Mouse (Mus musculus) ES-Bruce4 (cell line): ENCODE measurements around the gene Chchd6. TPM values are rescaled to one million over a fixed set of nuclear protein-coding genes. Genes with fewer than 3 reads are reported as not detected.

Source experiments
- H3K27ac ChIP-seq: 2 replicates; pipeline ENCODE4 v1.5.1; 2012; ENCODE audit warnings: low read length, inconsistent platforms; ENCODE audit not compliant: insufficient read depth
- H3K27me3 ChIP-seq: 2 replicates; pipeline ENCODE4 v1.6.1; 2012; ENCODE audit warnings: mild to moderate bottlenecking, low read length, inconsistent platforms; ENCODE audit not compliant: control insufficient read depth, poor library complexity, insufficient read depth, severe bottlenecking
- H3K36me3 ChIP-seq: 2 replicates; pipeline ENCODE4 v1.6.1; 2012; ENCODE audit warnings: inconsistent platforms, mild to moderate bottlenecking, low read length, moderate library complexity; ENCODE audit not compliant: control insufficient read depth, poor library complexity, insufficient read depth, severe bottlenecking
- H3K4me1 ChIP-seq: one replicate; pipeline ENCODE4 v1.8.1; 2011; ENCODE audit warnings: low read length; ENCODE audit not compliant: control insufficient read depth, insufficient read depth
- H3K4me3 ChIP-seq: 2 replicates; pipeline ENCODE4 v1.5.1; 2011; ENCODE audit warnings: low read depth, mild to moderate bottlenecking, low read length
- H3K9ac ChIP-seq: 2 replicates; pipeline ENCODE4 v1.6.1; 2012; ENCODE audit warnings: low read depth, mild to moderate bottlenecking, inconsistent platforms; ENCODE audit not compliant: poor library complexity, severe bottlenecking
- H3K9me3 ChIP-seq: replicated peaks from 2 replicates; pipeline ENCODE4 v1.6.1; 2012; ENCODE audit warnings: mild to moderate bottlenecking, low read length, inconsistent platforms; ENCODE audit not compliant: control insufficient read depth, poor library complexity, insufficient read depth, severe bottlenecking
- CTCF ChIP-seq: IDR thresholded peaks from one replicate; pipeline ENCODE4 v1.8.1; 2011; ENCODE audit warnings: low read depth, low read length
- EP300 ChIP-seq: IDR thresholded peaks from 2 replicates; pipeline ENCODE4 v1.6.1; 2011; ENCODE audit warnings: low read depth, low read length; ENCODE audit not compliant: insufficient read depth
- POLR2A ChIP-seq: IDR thresholded peaks from one replicate; pipeline ENCODE4 v1.8.1; 2011; ENCODE audit warnings: low read length; ENCODE audit not compliant: insufficient read depth
- polyA plus RNA-seq: library from polyadenylated mRNA; stranded (reverse); fragments of >200 nt; gene quantifications from 2 replicates; pipeline ENCODE4 v1.2.4, GENCODE M21; 2011; ENCODE audit warnings: low read depth; ENCODE audit not compliant: missing spikeins, insufficient read depth, insufficient read length

The Chchd6 gene
- polyA plus RNA-seq, 1 experiment: 10.1 TPM

DNA sequence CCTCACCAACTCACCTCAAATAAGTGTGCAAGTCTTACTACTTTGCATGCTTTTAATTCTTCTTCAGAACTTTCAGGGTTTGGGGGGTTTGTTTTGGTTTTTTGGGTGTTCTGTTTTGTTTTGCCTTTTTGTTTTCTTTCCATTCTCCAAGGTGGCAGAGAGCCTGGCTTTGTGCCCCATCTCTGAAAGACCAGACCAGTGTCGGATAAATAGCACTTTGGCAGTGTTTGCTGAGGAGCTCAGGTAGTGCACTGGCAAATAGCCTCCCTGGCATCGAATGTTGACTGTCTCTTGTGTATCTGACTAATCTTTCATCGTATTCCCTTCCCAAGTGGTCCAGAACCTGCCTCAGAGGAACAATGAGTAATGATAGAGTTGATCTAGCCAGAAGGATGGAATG, 3.4 kb downstream of the Chchd6 start:
- Histone ChIP-seq H3K9me3 (no peaks in the 10 kb centered on the region), H3K4me3 (no peak overlapping the region), H3K4me1 (no peaks in the 10 kb centered on the region), H3K27ac (no peak overlapping the region), H3K9ac (no peak overlapping the region), H3K27me3 (no peaks in the 10 kb centered on the region), H3K36me3 (no peaks in the 10 kb centered on the region)
- TF ChIP-seq POLR2A: no peak
- TF ChIP-seq EP300: no peak
- TF ChIP-seq CTCF: no peak

GRCm38 (mm10) chr6:89591531-89591930, 3.9 kb downstream of the Chchd6 start:
- no peaks in the 10 kb centered on the region for H3K9me3 ChIP-seq
- H3K9ac ChIP-seq: no peak overlapping the region
- H3K4me1 ChIP-seq: no peaks in the 10 kb centered on the region
- H3K4me3 ChIP-seq: no peak overlapping the region
- no peaks in the 10 kb centered on the region for H3K27me3 ChIP-seq
- TF ChIP-seq EP300: no peak
- TF ChIP-seq POLR2A: no peak
- no peak for TF ChIP-seq CTCF
- no peaks in the 10 kb centered on the region for H3K36me3 ChIP-seq
- H3K27ac ChIP-seq: no peak overlapping the region

DNA sequence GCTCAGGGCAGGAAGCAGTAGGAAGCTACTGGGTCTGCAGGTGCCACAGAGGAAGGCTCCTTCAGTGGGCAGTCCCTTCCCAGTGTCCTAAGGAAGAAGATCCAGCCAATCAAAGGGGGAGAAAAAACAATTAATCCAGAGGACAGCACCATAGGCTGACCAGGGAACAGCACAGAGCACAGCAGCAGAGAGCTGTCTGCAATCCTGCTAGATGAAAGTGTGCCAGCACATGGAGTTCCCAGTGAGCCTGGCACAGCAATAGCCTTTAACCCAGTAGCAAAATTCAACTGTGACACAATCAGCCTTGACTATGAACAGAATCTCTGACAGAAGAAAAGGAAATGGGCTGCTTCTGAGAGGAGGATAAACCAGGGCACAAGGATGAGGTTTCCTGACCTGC, 9.8 kb downstream of the Chchd6 start:
- no peak for TF ChIP-seq EP300
- TF ChIP-seq POLR2A: no peak
- TF ChIP-seq CTCF: no peak
- no peaks in the 10 kb centered on the region for H3K27me3 ChIP-seq
- no peak overlapping the region for H3K9ac ChIP-seq
- H3K4me1 ChIP-seq: no peaks in the 10 kb centered on the region
- H3K9me3 ChIP-seq: no peaks in the 10 kb centered on the region
- H3K36me3 ChIP-seq: no peaks in the 10 kb centered on the region
- H3K4me3 ChIP-seq: no peak overlapping the region
- no peak overlapping the region for H3K27ac ChIP-seq

GRCm38 (mm10) chr6:89584634-89585409, 10.6 kb downstream of the Chchd6 start:
- TF ChIP-seq EP300 (no peak), POLR2A (no peak), CTCF (no peak)
- Histone ChIP-seq H3K4me3 (no peak overlapping the region), H3K27ac (no peak overlapping the region), H3K36me3 (no peaks in the 10 kb centered on the region), H3K27me3 (no peaks in the 10 kb centered on the region), H3K9ac (no peak overlapping the region), H3K4me1 (no peaks in the 10 kb centered on the region), H3K9me3 (no peaks in the 10 kb centered on the region)

DNA sequence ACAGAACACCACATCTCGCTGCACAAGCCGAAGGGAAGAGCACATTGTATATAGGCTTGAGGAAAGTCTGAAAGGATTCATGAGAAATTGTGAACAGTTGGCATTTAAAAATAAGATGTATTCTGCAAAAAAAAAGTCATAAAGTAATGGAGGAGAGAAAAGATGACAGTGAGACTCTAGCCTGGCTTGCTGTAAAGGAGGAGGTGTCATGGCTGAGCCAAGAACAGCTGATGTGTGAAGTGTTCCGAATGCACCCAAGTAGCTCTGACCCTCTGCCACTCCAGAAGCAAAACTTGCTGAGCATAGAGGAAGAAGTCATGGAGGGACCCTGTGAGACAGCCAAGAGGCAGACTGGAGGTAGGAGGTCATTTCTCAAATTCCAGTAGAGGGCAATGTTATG, 12.3 kb downstream of the Chchd6 start:
- TF ChIP-seq EP300 (no peak), CTCF (no peak), POLR2A (no peak)

DNA sequence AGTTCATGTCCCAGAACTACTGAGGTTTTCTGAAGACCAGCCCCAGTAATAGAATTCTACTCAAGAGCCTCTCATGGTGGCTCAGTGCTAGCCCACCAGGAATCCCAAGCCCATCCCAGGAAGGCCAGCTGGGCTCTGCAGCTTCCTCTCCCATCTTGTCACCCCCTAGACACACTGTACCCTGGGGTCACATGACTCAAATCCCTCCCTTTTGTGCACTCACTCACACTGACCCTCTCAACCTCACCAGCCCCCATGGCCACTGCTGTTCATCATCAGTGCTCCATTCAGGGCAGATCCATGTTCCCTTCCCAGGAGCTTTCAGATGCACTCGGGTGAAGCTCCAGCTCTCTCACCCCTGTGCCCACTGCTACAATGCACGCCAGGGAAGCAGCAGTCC, 20.8 kb downstream of the Chchd6 start:
- Histone ChIP-seq H3K9me3 (no peaks in the 10 kb centered on the region), H3K27me3 (no peaks in the 10 kb centered on the region), H3K4me3 (no peak overlapping the region), H3K4me1 (peaks cover 2% of the 10 kb centered on the region), H3K9ac (no peak overlapping the region), H3K36me3 (no peaks in the 10 kb centered on the region), H3K27ac (no peak overlapping the region)
- TF ChIP-seq EP300 (no peak), CTCF (no peak)

More for the DNA sequence above, 12.3 kb downstream of the Chchd6 start:
- Histone ChIP-seq H3K27me3 (no peaks in the 10 kb centered on the region), H3K27ac (no peak overlapping the region), H3K4me1 (no peaks in the 10 kb centered on the region), H3K9me3 (no peaks in the 10 kb centered on the region), H3K36me3 (no peaks in the 10 kb centered on the region), H3K9ac (no peak overlapping the region), H3K4me3 (no peak overlapping the region)
